Mouse (Mus musculus): ENCODE measurements around the gene Gm904. TPM values are rescaled to one million over a fixed set of nuclear protein-coding genes. Genes with fewer than 3 reads are reported as not detected.
"Not testable (repeated sequence)": the region's sequence is repeated elsewhere in the genome, so short reads cannot be mapped to it uniquely, and the experiment has no call there.

Gm904 gene
- not detected for polyA plus RNA-seq (2012; fragmentation: generic; extraction: Trizol)

- not testable (repeated sequence) for H3ac ChIP-seq (ENCODE audit: control insufficient read depth, insufficient read length); H3K36me3 ChIP-seq (ENCODE audit: control insufficient read depth, insufficient read depth); H3K4me2 ChIP-seq (ENCODE audit: low read depth); H3K79me2 ChIP-seq (ENCODE audit: control insufficient read depth, insufficient read depth); H3K27me3 ChIP-seq (ENCODE audit: control insufficient read depth, insufficient read depth, insufficient read length); H3K4me3 ChIP-seq
Observed at GRCm38 (mm10) chr13:50642928-50643327, at the start of gene Gm904. Gene Gm904 (plus strand): TSS chr13:50643228.

DNA sequence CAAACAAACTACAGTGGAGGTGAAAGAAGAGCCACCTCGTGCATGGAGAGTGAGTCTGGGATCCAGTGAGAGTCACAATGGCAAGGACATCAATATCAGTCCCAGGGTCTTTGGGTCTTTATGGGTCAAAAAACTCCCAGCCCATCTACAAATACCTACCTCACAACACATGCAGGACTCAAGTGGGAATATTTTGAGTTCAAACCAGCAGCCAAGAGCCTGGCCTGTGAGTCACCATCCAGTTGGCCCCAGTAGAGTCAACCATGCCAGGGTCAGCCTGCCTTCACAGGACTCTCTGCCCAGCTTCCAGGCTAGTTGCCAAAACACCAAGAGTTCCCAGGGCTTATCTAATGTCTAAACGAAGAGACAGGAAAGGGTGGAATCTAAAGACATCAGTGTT is 5.7 kb downstream of the Gm904 start:
- not testable (repeated sequence) for H3K36me3 ChIP-seq (ENCODE audit: control insufficient read depth, insufficient read depth); H3K79me2 ChIP-seq (ENCODE audit: control insufficient read depth, insufficient read depth); H3ac ChIP-seq (ENCODE audit: control insufficient read depth, insufficient read length); H3K4me2 ChIP-seq (ENCODE audit: low read depth); H3K27me3 ChIP-seq (ENCODE audit: control insufficient read depth, insufficient read depth, insufficient read length); H3K4me3 ChIP-seq

Other genes with a start within 250 kb of the Gm904 start
- gene Fbxw17, start 225.4 kb upstream of the Gm904 start, polyA plus RNA-seq (2012; fragmentation: generic; extraction: Trizol) = 16.3 TPM
- not detected for gene Gm47429, start 199.3 kb upstream of the Gm904 start, polyA plus RNA-seq (2012; fragmentation: generic; extraction: Trizol)
- gene Nutm2, start 175.9 kb upstream of the Gm904 start, polyA plus RNA-seq (2012; fragmentation: generic; extraction: Trizol) = not detected
- gene Gm8765, start 55.1 kb downstream of the Gm904 start, polyA plus RNA-seq (2012; fragmentation: generic; extraction: Trizol) = not detected

All from myocyte (in vitro differentiated cells).